Mouse (Mus musculus) midbrain, postnatal 0 days (tissue): ENCODE results near the gene Iscu. TPM values are rescaled to one million over a fixed set of nuclear protein-coding genes. Genes with fewer than 3 reads are reported as not detected.
A peak's percentile ranks its signal among the peaks of the same experiment; 100 is the strongest.

ENCODE experiments used
- ATAC-seq: fragments of 200-750 bp; cut with Nextera tagmentation; 2 replicates; pipeline ENCODE4 v1.8.0; 2017; ENCODE audit warnings: moderate number of reproducible peaks, mild to moderate bottlenecking, moderate TSS enrichment, moderate library complexity; ENCODE audit not compliant: low FRiP score
- DNase-seq: peaks from one replicate; pipeline ENCODE4 v3.0.0-alpha.2; 2015; ENCODE audit warnings: low spot score
- H3K27ac ChIP-seq: fragments of 300-500 bp; sonication (generic); 2 replicates; pipeline ENCODE4 v1.5.1; 2014; ENCODE audit warnings: low read depth, mild to moderate bottlenecking, low read length, mixed read lengths
- H3K27me3 ChIP-seq: fragments of 300-500 bp; sonication (generic); 2 replicates; pipeline ENCODE4 v1.6.1; 2014; ENCODE audit warnings: low read length, control low read depth, mixed read lengths; ENCODE audit not compliant: insufficient read depth
- H3K36me3 ChIP-seq: fragments of 300-500 bp; sonication (generic); 2 replicates; pipeline ENCODE4 v1.6.1; 2014; ENCODE audit warnings: low read length, control low read depth, mixed read lengths; ENCODE audit not compliant: insufficient read depth
- H3K4me1 ChIP-seq: fragments of 300-500 bp; sonication (generic); 2 replicates; pipeline ENCODE4 v1.6.1; 2014; ENCODE audit warnings: mild to moderate bottlenecking, control low read depth, antibody characterized with exemption, low read length, mixed read lengths; ENCODE audit not compliant: insufficient read depth
- H3K4me2 ChIP-seq: fragments of 300-500 bp; sonication (generic); 2 replicates; pipeline ENCODE4 v1.6.1; 2014; ENCODE audit warnings: low read depth, mild to moderate bottlenecking, low read length, mixed read lengths; ENCODE audit not compliant: poor library complexity, severe bottlenecking
- H3K4me3 ChIP-seq: fragments of 300-500 bp; sonication (generic); 2 replicates; pipeline ENCODE4 v1.5.1; 2014; ENCODE audit warnings: low read depth, mild to moderate bottlenecking, low read length, moderate library complexity
- H3K9ac ChIP-seq: fragments of 300-500 bp; sonication (generic); replicated peaks from 2 replicates; pipeline ENCODE4 v1.6.1; 2014; ENCODE audit warnings: mild to moderate bottlenecking, low read length, moderate library complexity, mixed read lengths; ENCODE audit not compliant: poor library complexity, severe bottlenecking
- H3K9me3 ChIP-seq: fragments of 300-500 bp; sonication (generic); 2 replicates; pipeline ENCODE4 v1.6.1; 2016; ENCODE audit warnings: low read length, control low read depth
- CTCF ChIP-seq: IDR thresholded peaks from 2 replicates; pipeline ENCODE4 v1.5.1; 2016; ENCODE audit warnings: antibody characterized with exemption, mild to moderate bottlenecking
- WGBS: fragments of 180-500 bp; shearing (Covaris S2); extraction: QIAGEN DNeasy Blood & Tissue Kit; methylation state at CpG from one replicate; pipeline ENCODE4 v1.1.7; 2014; 5-methylcytosine and 5-hydroxymethylcytosine counted together
- polyA plus RNA-seq: library from polyadenylated mRNA; unstranded; fragments of >200 nt; fragmentation: Nextera tagmentation; extraction: Ambion mirVana; gene quantifications from 2 replicates; pipeline ENCODE4 v1.2.1, GENCODE M21; 2015
- total RNA-seq: library from RNA; depleted of rRNA; stranded (reverse); fragments of >200 nt; gene quantifications from 2 replicates; pipeline ENCODE4 v1.2.3, GENCODE M21; 2014

The Iscu gene
- total and polyA plus RNA-seq, 2 experiments from 2014 or later, result 65.8 to 96.9 TPM

- TF ChIP-seq CTCF, result peak; percentile 47
- DNase-seq, result no peak
- no peak overlapping the region for H3K4me3 ChIP-seq
- 93% methylated on average over 5 of the region's 5 CpGs for WGBS
- no peaks in the 10 kb centered on the region for H3K27me3 ChIP-seq
- no peak overlapping the region for H3K27ac ChIP-seq
- no peaks in the 10 kb centered on the region for H3K4me1 ChIP-seq
- ATAC-seq, result no peak
- H3K4me2 ChIP-seq, result no peak overlapping the region
- peaks cover 90% of the 10 kb centered on the region for H3K36me3 ChIP-seq
- no peaks in the 10 kb centered on the region for H3K9me3 ChIP-seq
- H3K9ac ChIP-seq, result no peak overlapping the region
Measured at GRCm38 (mm10) chr5:113747629-113748028, 24.9 kb upstream of the Iscu start.

- ATAC-seq (no peak), DNase-seq (no peak)
- H3K9ac ChIP-seq, result no peak overlapping the region
- peaks cover 89% of the 10 kb centered on the region for H3K36me3 ChIP-seq
- no peak overlapping the region for H3K27ac ChIP-seq
- H3K4me2 ChIP-seq, result no peak overlapping the region
- H3K27me3 ChIP-seq, result no peaks in the 10 kb centered on the region
- no peaks in the 10 kb centered on the region for H3K4me1 ChIP-seq
- H3K4me3 ChIP-seq, result no peak overlapping the region
- 95% methylated on average over 13 of the region's 13 CpGs for WGBS
- no peak for TF ChIP-seq CTCF
- H3K9me3 ChIP-seq, result no peaks in the 10 kb centered on the region
Measured at GRCm38 (mm10) chr5:113748556-113749331, 23.8 kb upstream of the Iscu start.

GRCm38 (mm10) chr5:113751521-113752157, 20.9 kb upstream of the Iscu start:
- H3K4me3 ChIP-seq, result no peak overlapping the region
- no peak overlapping the region for H3K9ac ChIP-seq
- H3K27me3 ChIP-seq, result no peaks in the 10 kb centered on the region
- TF ChIP-seq CTCF, result no peak
- H3K4me2 ChIP-seq, result no peak overlapping the region
- WGBS, result 94% methylated on average over 9 of the region's 9 CpGs
- ATAC-seq (no peak), DNase-seq (no peak)
- no peaks in the 10 kb centered on the region for H3K9me3 ChIP-seq
- peaks cover 88% of the 10 kb centered on the region for H3K36me3 ChIP-seq
- H3K27ac ChIP-seq, result no peak overlapping the region
- H3K4me1 ChIP-seq, result no peaks in the 10 kb centered on the region

GRCm38 (mm10) chr5:113755347-113756030, 17.1 kb upstream of the Iscu start:
- Histone ChIP-seq H3K9ac (no peak overlapping the region), H3K36me3 (peaks cover 87% of the 10 kb centered on the region), H3K4me2 (no peak overlapping the region), H3K27me3 (no peaks in the 10 kb centered on the region), H3K4me1 (no peaks in the 10 kb centered on the region), H3K27ac (no peak overlapping the region), H3K9me3 (no peaks in the 10 kb centered on the region), H3K4me3 (no peak overlapping the region)
- no peak for TF ChIP-seq CTCF
- 89% methylated on average over 15 of the region's 15 CpGs for WGBS
- ATAC-seq, result no peak
- DNase-seq, result no peak

GRCm38 (mm10) chr5:113761585-113761984, 11.0 kb upstream of the Iscu start:
- Histone ChIP-seq H3K9ac (no peak overlapping the region), H3K27ac (no peak overlapping the region), H3K36me3 (peaks cover 50% of the 10 kb centered on the region), H3K4me3 (no peak overlapping the region), H3K9me3 (no peaks in the 10 kb centered on the region), H3K4me1 (no peaks in the 10 kb centered on the region), H3K27me3 (no peaks in the 10 kb centered on the region), H3K4me2 (no peak overlapping the region)
- no peak for TF ChIP-seq CTCF
- 94% methylated on average over 2 of the region's 2 CpGs for WGBS
- DNase-seq (no peak), ATAC-seq (no peak)

- 95% methylated on average over 7 of the region's 7 CpGs for WGBS
- Histone ChIP-seq H3K4me3 (no peak overlapping the region), H3K36me3 (peaks cover 26% of the 10 kb centered on the region), H3K4me2 (no peak overlapping the region), H3K27me3 (no peaks in the 10 kb centered on the region), H3K9ac (no peak overlapping the region), H3K4me1 (no peaks in the 10 kb centered on the region), H3K9me3 (no peaks in the 10 kb centered on the region), H3K27ac (no peak overlapping the region)
- ATAC-seq (no peak), DNase-seq (no peak)
- TF ChIP-seq CTCF, result no peak
Measured at GRCm38 (mm10) chr5:113764426-113764825, 8.1 kb upstream of the Iscu start.
